Mouse (Mus musculus) thymus, adult 2 months (tissue): Measurements from ENCODE around the gene Msi2.

ENCODE experiments used
- CTCF ChIP-seq: fragments of 200-500 bp; IDR thresholded peaks from 2 replicates; pipeline ENCODE4 v1.5.1; 2012; ENCODE audit warnings: mild to moderate bottlenecking, control low read depth, low read length, moderate library complexity, borderline replicate concordance; ENCODE audit not compliant: control insufficient read depth, poor library complexity, insufficient read depth; ENCODE audit errors: extremely low read depth
- POLR2A ChIP-seq: fragments of 200-500 bp; IDR thresholded peaks from 2 replicates; pipeline ENCODE4 v1.6.1; 2012; ENCODE audit warnings: mild to moderate bottlenecking, low read length, control low read depth, moderate library complexity; ENCODE audit not compliant: control insufficient read depth, poor library complexity, insufficient read depth; ENCODE audit errors: extremely low read depth

DNA sequence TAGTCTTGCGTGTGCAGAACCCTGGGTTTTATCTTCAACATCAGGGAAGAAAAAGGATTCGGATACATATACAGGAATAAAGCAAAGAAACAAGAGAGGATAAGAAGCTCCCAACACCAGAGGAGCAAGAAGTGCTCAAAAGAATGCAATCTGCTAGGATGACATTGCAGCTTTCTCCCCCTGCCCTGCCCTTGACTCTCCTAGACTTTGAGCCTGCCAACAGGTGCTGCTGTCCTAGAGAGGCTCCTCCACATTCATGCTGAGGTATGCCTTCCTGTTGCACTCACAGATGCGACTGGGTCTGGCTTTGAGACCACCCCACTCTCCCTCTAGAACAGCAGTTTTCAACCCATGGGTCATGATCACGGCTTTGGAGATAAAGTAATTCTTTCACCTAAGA lies 96.5 kb downstream of the Msi2 start:
- no peak for TF ChIP-seq POLR2A
- TF ChIP-seq CTCF = no peak
